Mouse (Mus musculus) liver, embryonic 14.5 days (tissue): ENCODE data around the gene Lgr6. TPM values are rescaled to one million over a fixed set of nuclear protein-coding genes. Genes with fewer than 3 reads are reported as not detected.

ENCODE experiments used
- ATAC-seq: fragments of 200-750 bp; cut with Nextera tagmentation; 2 replicates; pipeline ENCODE4 v1.8.0; 2017; ENCODE audit warnings: moderate number of reproducible peaks, mild to moderate bottlenecking, moderate library complexity; ENCODE audit not compliant: insufficient read depth
- DNase-seq, 3 experiments: peaks; one replicate each; pipeline ENCODE4 v3.0.0-alpha.2; 2012 to 2013; ENCODE audit warnings: low read depth in 3 of 3, low spot score in 3 of 3
- H3K27ac ChIP-seq: fragments of 300-500 bp; sonication (generic); 2 replicates; pipeline ENCODE4 v1.5.1; 2014; ENCODE audit warnings: moderate library complexity, mild to moderate bottlenecking, control low read depth, inconsistent platforms
- H3K27me3 ChIP-seq: fragments of 300-500 bp; sonication (generic); 2 replicates; pipeline ENCODE4 v1.6.1; 2014; ENCODE audit warnings: mild to moderate bottlenecking, low read length, moderate library complexity; ENCODE audit not compliant: control insufficient read depth, insufficient read depth
- H3K36me3 ChIP-seq: fragments of 300-500 bp; sonication (generic); replicated peaks from 2 replicates; pipeline ENCODE4 v1.6.1; 2014; ENCODE audit warnings: low read depth; ENCODE audit not compliant: control insufficient read depth, insufficient read depth
- H3K4me1 ChIP-seq, 2 experiments: fragments of 200-500 bp in 1 of 2; fragments of 300-500 bp in 1 of 2; sonication (generic) in 1 of 2; replicated peaks; 2 replicates each; pipeline ENCODE4 v1.6.1; 2012 to 2014; ENCODE audit warnings: antibody characterized with exemption in 1 of 2, inconsistent platforms in 1 of 2, low read length in 1 of 2; ENCODE audit not compliant: control insufficient read depth in 2 of 2, insufficient read depth in 2 of 2
- H3K4me2 ChIP-seq: fragments of 300-500 bp; sonication (generic); 2 replicates; pipeline ENCODE4 v1.6.1; 2014; ENCODE audit warnings: low read depth, mild to moderate bottlenecking, control low read depth, moderate library complexity
- H3K4me3 ChIP-seq, 2 experiments: fragments of 200-500 bp in 1 of 2; fragments of 300-500 bp in 1 of 2; sonication (generic) in 1 of 2; 2 replicates each; pipeline ENCODE4 v1.5.1; 2012 to 2014; ENCODE audit warnings: low read depth in 2 of 2, low read length in 2 of 2, mild to moderate bottlenecking in 2 of 2, control low read depth in 1 of 2, inconsistent platforms in 1 of 2, moderate library complexity in 1 of 2; ENCODE audit not compliant: insufficient read depth in 1 of 2
- H3K9ac ChIP-seq: fragments of 300-500 bp; sonication (generic); replicated peaks from 2 replicates; pipeline ENCODE4 v1.6.1; 2014; ENCODE audit warnings: mild to moderate bottlenecking, control low read depth, moderate library complexity
- H3K9me3 ChIP-seq: fragments of 300-500 bp; sonication (generic); 2 replicates; pipeline ENCODE4 v1.6.1; 2016; ENCODE audit warnings: low read length, mixed read lengths; ENCODE audit not compliant: control insufficient read depth
- CTCF ChIP-seq: IDR thresholded peaks from 2 replicates; pipeline ENCODE4 v1.5.1; 2016; ENCODE audit warnings: antibody characterized with exemption, low read depth, control low read depth
- EP300 ChIP-seq: IDR thresholded peaks from 2 replicates; pipeline ENCODE4 v1.6.1; 2016; ENCODE audit warnings: antibody characterized with exemption, low read depth
- WGBS: fragments of 180-500 bp; shearing (Covaris S2); extraction: QIAGEN DNeasy Blood & Tissue Kit; methylation state at CpG from one replicate; pipeline ENCODE4 v1.1.7; 2014; ENCODE audit not compliant: insufficient replicate concordance; 5-methylcytosine and 5-hydroxymethylcytosine counted together
- polyA plus RNA-seq, 2 experiments: library from polyadenylated mRNA; depleted of rRNA in 1 of 2; stranded (reverse) in 1 of 2; unstranded in 1 of 2; fragments of >200 nt; fragmentation: Nextera tagmentation in 1 of 2; extraction: Ambion mirVana in 1 of 2; gene quantifications; 2 replicates each; pipeline versions ENCODE4 v1.2.1 to v1.2.3; 2012 to 2014

Gene Lgr6
- polyA plus RNA-seq, 2 experiments, result 0.02 to 0.05 TPM

GRCm38 (mm10) chr1:135142452-135142851 lies 37.4 kb upstream of the Lgr6 start:
- 60% methylated on average over 2 of the region's 2 CpGs for WGBS
- no peak for DNase-seq
- Histone ChIP-seq H3K36me3 (no peaks in the 10 kb centered on the region; the same call in 1 of the 2 replicates), H3K27ac (no peak overlapping the region), H3K4me3 (no peak overlapping the region), H3K4me2 (no peak overlapping the region), H3K4me1 (peaks cover 3 to 5% of the 10 kb centered on the region in 2 experiments; a peak in 3 of 4 replicates), H3K9me3 (no peaks in the 10 kb centered on the region), H3K27me3 (no peaks in the 10 kb centered on the region), H3K9ac (no peak overlapping the region)
- TF ChIP-seq EP300 (no peak), CTCF (no peak)
- no peak for ATAC-seq

DNA sequence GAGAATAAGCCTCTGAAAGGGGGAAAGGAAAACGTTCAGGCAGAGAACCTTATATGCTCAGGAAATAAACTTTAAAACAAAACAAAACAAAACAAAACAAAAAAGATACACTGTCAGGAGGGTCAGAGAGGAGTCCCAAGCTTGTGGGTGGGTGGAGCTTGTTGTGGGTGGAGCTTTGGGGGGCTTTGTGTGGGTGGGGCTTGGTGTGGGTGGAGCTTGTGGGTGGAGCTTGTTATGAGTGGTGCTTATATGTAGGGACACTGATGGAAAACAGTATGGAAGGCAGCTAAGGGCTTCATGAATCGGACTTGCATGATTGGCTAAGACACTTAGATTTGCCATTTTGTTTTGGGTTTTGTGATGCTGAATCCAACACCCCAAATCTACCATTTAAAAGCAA lies 34.8 kb upstream of the Lgr6 start:
- Histone ChIP-seq H3K27ac (no peak overlapping the region), H3K9me3 (no peaks in the 10 kb centered on the region), H3K27me3 (no peaks in the 10 kb centered on the region), H3K9ac (no peak overlapping the region), H3K4me3 (no peak overlapping the region), H3K4me1 (no peaks in the 10 kb centered on the region), H3K4me2 (no peak overlapping the region), H3K36me3 (no peaks in the 10 kb centered on the region; the same call in none of the 2 replicates)
- WGBS, result 60% methylated on average over 2 of the region's 2 CpGs
- DNase-seq (no peak), ATAC-seq (no peak)
- TF ChIP-seq CTCF (no peak), EP300 (no peak)

DNA sequence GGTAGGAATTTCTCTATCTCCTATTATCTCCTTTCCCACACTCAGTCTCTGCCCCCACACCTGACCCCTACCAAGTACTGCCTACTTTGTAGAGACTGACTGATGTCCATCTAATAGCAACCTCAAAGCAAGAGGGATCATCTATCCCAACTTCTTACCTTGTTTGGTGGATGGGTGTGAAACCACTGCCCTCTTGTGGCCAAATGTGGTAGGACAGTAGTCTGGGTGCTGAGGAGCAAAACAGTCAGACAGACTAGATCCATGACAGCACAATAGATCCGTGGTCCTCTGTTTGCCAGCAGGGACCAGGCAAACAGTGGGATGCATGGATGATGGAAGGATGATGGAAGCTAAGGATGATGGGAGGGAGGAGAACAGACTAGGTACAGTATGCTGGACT lies 31.4 kb upstream of the Lgr6 start:
- ATAC-seq, result no peak
- 10% methylated on average over 1 of the region's 1 CpGs for WGBS
- peak; percentile 63 to 69 (median 63) for DNase-seq

DNA sequence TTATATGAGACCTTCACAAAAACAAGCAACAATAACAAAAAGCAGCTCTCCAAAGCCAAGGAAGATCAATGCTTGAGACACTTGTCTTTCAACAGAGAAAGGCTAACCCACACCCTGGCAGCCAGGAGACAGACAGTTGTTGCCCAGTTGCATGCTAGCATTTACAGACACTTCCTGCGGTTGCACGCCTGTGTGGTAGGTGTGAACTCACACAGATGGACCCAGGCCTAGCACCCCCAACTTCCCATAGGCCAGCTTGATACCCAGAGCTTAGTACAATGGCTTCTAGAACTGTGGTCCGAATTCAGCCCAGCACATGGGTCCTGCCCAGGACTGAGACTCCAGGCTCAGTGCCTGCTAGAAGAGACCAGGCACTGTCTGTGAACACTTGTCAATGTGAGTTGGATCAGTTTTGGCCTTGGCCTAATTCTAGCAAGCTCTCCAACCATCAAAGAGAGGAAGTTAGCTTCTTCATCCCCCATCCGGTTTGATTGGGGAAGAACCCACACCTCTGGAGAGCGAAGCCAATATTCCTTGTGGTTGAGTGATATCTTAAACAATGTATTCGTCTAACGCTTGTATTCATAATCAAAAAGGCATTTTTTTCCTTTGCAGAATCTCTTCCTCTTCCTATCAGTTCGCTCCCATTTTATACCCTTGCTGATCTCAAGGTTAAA lies 30.2 kb upstream of the Lgr6 start:
- no peak overlapping the region for H3K4me3 ChIP-seq
- no peak for ATAC-seq
- no peak for DNase-seq
- TF ChIP-seq CTCF, result no peak
- TF ChIP-seq EP300, result no peak
- H3K9me3 ChIP-seq, result no peaks in the 10 kb centered on the region
- 47% methylated on average over 8 of the region's 8 CpGs for WGBS
- H3K4me2 ChIP-seq, result no peak overlapping the region; the same call in 1 of the 2 replicates
- H3K4me1 ChIP-seq, result peaks cover 26 to 33% of the 10 kb centered on the region in 2 experiments
- no peaks in the 10 kb centered on the region; the same call in 1 of the 2 replicates for H3K36me3 ChIP-seq
- no peak overlapping the region for H3K27ac ChIP-seq
- no peaks in the 10 kb centered on the region for H3K27me3 ChIP-seq
- H3K9ac ChIP-seq, result no peak overlapping the region

More for the DNA sequence above, 31.4 kb upstream of the Lgr6 start:
- H3K9me3 ChIP-seq, result no peaks in the 10 kb centered on the region
- H3K9ac ChIP-seq, result no peak overlapping the region
- H3K4me3 ChIP-seq, result no peak overlapping the region
- no peak overlapping the region for H3K27ac ChIP-seq
- H3K36me3 ChIP-seq, result no peaks in the 10 kb centered on the region; the same call in 1 of the 2 replicates
- TF ChIP-seq CTCF (peak; percentile 99), EP300 (no peak)
- H3K4me1 ChIP-seq, result peaks cover 18 to 23% of the 10 kb centered on the region in 2 experiments
- no peak overlapping the region for H3K4me2 ChIP-seq
- H3K27me3 ChIP-seq, result no peaks in the 10 kb centered on the region

GRCm38 (mm10) chr1:135133678-135134435 lies 28.8 kb upstream of the Lgr6 start:
- peak overlapping the region; percentile 53 for H3K9ac ChIP-seq

More at GRCm38 (mm10) chr1:135133678-135134435, 28.8 kb upstream of the Lgr6 start:
- WGBS, result 14% methylated on average over 10 of the region's 10 CpGs
- TF ChIP-seq EP300 (no peak), CTCF (peak; percentile 55)
- Histone ChIP-seq H3K4me2 (peak overlapping the region; percentile 63), H3K9me3 (no peaks in the 10 kb centered on the region), H3K36me3 (no peaks in the 10 kb centered on the region; the same call in 1 of the 2 replicates), H3K27ac (peak overlapping the region; percentile 41), H3K4me1 (peaks cover 26 to 33% of the 10 kb centered on the region in 2 experiments), H3K27me3 (no peaks in the 10 kb centered on the region; the same call in 1 of the 2 replicates), H3K4me3 (peak overlapping the region; percentile 41 to 53)
- ATAC-seq, result no peak
- no peak for DNase-seq
